Mouse (Mus musculus) CD4-positive, CD25-positive, alpha-beta regulatory T cell, adult 4 months (primary cell): Measurements from ENCODE around the gene Olfr1392. TPM values are rescaled to one million over a fixed set of nuclear protein-coding genes. Genes with fewer than 3 reads are reported as not detected.

Source experiments
- ATAC-seq: one replicate; pipeline ENCODE4 v1.8.0; 2017
- polyA plus RNA-seq, 2 experiments: library from polyadenylated mRNA; unstranded; fragments of 100-300 nt; shearing (Covaris generic); gene quantifications; one replicate each; pipeline ENCODE4 v1.2.1; 2017

Gene Olfr1392
- polyA plus RNA-seq, 2 experiments from 2014 or later, result not detected

GRCm38 (mm10) chr11:49322442-49322841, 37.4 kb downstream of the Olfr1392 start, which contains the start of gene Olfr1391:
Gene Olfr1391, plus strand, starts transcription at chr11:49322742.
- ATAC-seq, result no peak

- ATAC-seq, result no peak
Measured at GRCm38 (mm10) chr11:49326726-49327125, 41.6 kb downstream of the Olfr1392 start.

- no peak for ATAC-seq
Measured at GRCm38 (mm10) chr11:49329686-49330085, 44.6 kb downstream of the Olfr1392 start.

GRCm38 (mm10) chr11:49334888-49335287, 49.8 kb downstream of the Olfr1392 start, which contains the start of gene Olfr1390:
Gene Olfr1390, plus strand, starts transcription at chr11:49335188.
- no peak for ATAC-seq

- ATAC-seq, result no peak
Measured at GRCm38 (mm10) chr11:49337150-49337832, 52.2 kb downstream of the Olfr1392 start.

Other genes with a start within 250 kb of the Olfr1392 start
- gene 9930111J21Rik2, start 234.0 kb upstream of the Olfr1392 start, polyA plus RNA-seq, result 100 to 1,000 TPM; 148 to 213 TPM
- gene Tgtp2, start 221.1 kb upstream of the Olfr1392 start, polyA plus RNA-seq, result 100 to 1,000 TPM; 424 to 495 TPM
- gene Ifi47, start 208.7 kb upstream of the Olfr1392 start, polyA plus RNA-seq, result 100 to 1,000 TPM; 473 to 495 TPM
- gene Olfr1396, start 170.4 kb upstream of the Olfr1392 start, polyA plus RNA-seq, result under 1 TPM; 0.35 to 0.47 TPM
- not detected for gene Olfr1395, start 143.0 kb upstream of the Olfr1392 start, polyA plus RNA-seq
- gene Olfr1394, start 130.9 kb upstream of the Olfr1392 start, polyA plus RNA-seq, result not detected
- under 1 TPM in 1 of 2 experiments, not detected in 1; 0.35 TPM for gene Btnl9, start 98.1 kb upstream of the Olfr1392 start, polyA plus RNA-seq
- gene Zfp62, start 82.0 kb upstream of the Olfr1392 start, polyA plus RNA-seq, result 10 to 100 TPM; 60.2 to 62.0 TPM
- gene Mgat1, start 41.1 kb upstream of the Olfr1392 start, polyA plus RNA-seq, result 100 to 1,000 TPM in 1 of 2 experiments, 10 to 100 TPM in 1; 70.9 to 106 TPM
- gene Olfr1393, start 7.0 kb upstream of the Olfr1392 start, polyA plus RNA-seq, result under 1 TPM in 1 of 2 experiments, not detected in 1; 0.28 TPM
- not detected for gene Olfr10, start 19.5 kb downstream of the Olfr1392 start, polyA plus RNA-seq
- not detected for gene Olfr1391, start 37.5 kb downstream of the Olfr1392 start, polyA plus RNA-seq
- not detected for gene Olfr1390, start 49.9 kb downstream of the Olfr1392 start, polyA plus RNA-seq
- not detected for gene Olfr1389, start 137.8 kb downstream of the Olfr1392 start, polyA plus RNA-seq
- not detected for gene Olfr1388, start 151.3 kb downstream of the Olfr1392 start, polyA plus RNA-seq
- not detected for gene Olfr1387, start 170.1 kb downstream of the Olfr1392 start, polyA plus RNA-seq
- gene Olfr1386, start 179.8 kb downstream of the Olfr1392 start, polyA plus RNA-seq, result not detected
- gene Olfr1385, start 203.8 kb downstream of the Olfr1392 start, polyA plus RNA-seq, result not detected
- not detected for gene Olfr1384, start 221.4 kb downstream of the Olfr1392 start, polyA plus RNA-seq
- not detected for gene Olfr1383, start 234.4 kb downstream of the Olfr1392 start, polyA plus RNA-seq
- gene Olfr1382, start 243.0 kb downstream of the Olfr1392 start, polyA plus RNA-seq, result not detected